Mouse (Mus musculus) erythroblast, embryonic 14.5 days (primary cell): ENCODE measurements around the gene Ovca2. TPM values are rescaled to one million over a fixed set of nuclear protein-coding genes. Genes with fewer than 3 reads are reported as not detected.

Source experiments
- H3K27me3 ChIP-seq: 2 replicates; pipeline ENCODE4 v1.6.1; 2012; ENCODE audit warnings: inconsistent platforms; ENCODE audit not compliant: control insufficient read depth
- H3K36me3 ChIP-seq: 2 replicates; pipeline ENCODE4 v1.6.1; 2012; ENCODE audit warnings: mild to moderate bottlenecking, inconsistent platforms; ENCODE audit not compliant: control insufficient read depth
- H3K4me1 ChIP-seq: 2 replicates; pipeline ENCODE4 v1.6.1; 2012; ENCODE audit warnings: inconsistent platforms; ENCODE audit not compliant: control insufficient read depth
- H3K4me3 ChIP-seq: replicated peaks from 2 replicates; pipeline ENCODE3; 2012; ENCODE audit warnings: moderate library complexity, mild to moderate bottlenecking, inconsistent platforms
- H3K9me3 ChIP-seq: 2 replicates; pipeline ENCODE4 v1.6.1; 2012; ENCODE audit warnings: low read length, inconsistent platforms, mixed read lengths; ENCODE audit not compliant: control insufficient read depth
- GATA1 ChIP-seq: IDR thresholded peaks from 2 replicates; pipeline ENCODE4 v1.6.1; 2012; ENCODE audit warnings: low read length, inconsistent platforms, mixed read lengths
- TAL1 ChIP-seq: IDR thresholded peaks from 3 replicates; pipeline ENCODE4 v1.6.1; 2012; ENCODE audit warnings: low read length, inconsistent platforms, mixed read lengths
- polyA plus RNA-seq: library from polyadenylated mRNA; stranded (reverse); fragments of >175 nt; gene quantifications from 2 replicates; pipeline ENCODE4 v1.2.3, GENCODE M21; 2012

Ovca2 gene
- polyA plus RNA-seq, 1 experiment: 0.13 TPM

DNA sequence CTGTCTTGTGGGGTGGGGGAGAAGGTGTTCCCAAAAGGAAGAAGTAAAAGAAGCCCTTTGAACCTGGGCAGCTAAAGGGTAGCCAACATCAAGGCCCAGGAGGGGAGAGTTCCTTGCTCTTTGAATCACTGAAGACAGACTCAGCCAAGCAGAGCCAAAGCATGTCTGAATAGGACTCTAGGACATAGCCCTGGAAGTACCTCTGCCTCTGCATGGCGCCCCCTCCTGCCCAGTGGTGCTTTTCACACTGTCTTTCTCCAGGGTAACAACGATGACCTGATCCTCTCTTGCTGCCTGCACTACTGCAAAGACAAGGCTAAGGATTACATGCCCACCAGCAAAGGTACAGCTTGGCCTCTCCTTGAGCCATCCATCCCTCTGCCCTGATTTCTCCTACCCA, 19.1 kb downstream of the Ovca2 start:
- H3K36me3 ChIP-seq: peaks cover 45% of the 10 kb centered on the region
- H3K27me3 ChIP-seq: peaks cover 13% of the 10 kb centered on the region
- H3K9me3 ChIP-seq: no peaks in the 10 kb centered on the region

GRCm38 (mm10) chr11:75158432-75158831, 20.2 kb downstream of the Ovca2 start:
- Histone ChIP-seq H3K27me3 (peaks cover 2% of the 10 kb centered on the region), H3K9me3 (no peaks in the 10 kb centered on the region), H3K4me3 (no peak overlapping the region), H3K4me1 (no peaks in the 10 kb centered on the region), H3K36me3 (peaks cover 44% of the 10 kb centered on the region)
- TF ChIP-seq GATA1 (no peak), TAL1 (no peak)

More for the DNA sequence above, 19.1 kb downstream of the Ovca2 start:
- TF ChIP-seq TAL1: no peak
- no peak for TF ChIP-seq GATA1
- no peaks in the 10 kb centered on the region; the same call in 1 of the 2 replicates for H3K4me1 ChIP-seq
- H3K4me3 ChIP-seq: no peak overlapping the region

DNA sequence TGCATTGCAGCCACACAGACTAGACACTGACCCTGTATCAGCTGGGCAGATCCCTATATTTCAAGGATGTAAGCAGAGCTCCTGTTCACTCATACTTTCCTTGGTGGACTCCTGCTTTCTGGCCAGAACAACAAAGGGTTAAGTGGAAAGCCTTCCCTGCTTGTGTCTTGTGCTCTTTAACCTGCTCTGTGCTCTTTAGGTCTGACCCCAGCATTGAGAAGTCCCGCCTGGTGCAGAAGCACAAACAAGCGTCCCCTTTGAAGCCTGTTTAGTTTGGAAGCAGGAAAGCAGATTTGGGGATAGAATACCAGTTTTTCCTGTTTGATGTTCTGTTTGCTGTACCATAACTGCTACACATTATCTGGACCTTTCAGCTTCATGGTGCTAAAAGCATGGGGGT, 20.7 kb downstream of the Ovca2 start:
- H3K36me3 ChIP-seq: peaks cover 41% of the 10 kb centered on the region
- H3K4me1 ChIP-seq: no peaks in the 10 kb centered on the region
- H3K4me3 ChIP-seq: no peak overlapping the region
- no peaks in the 10 kb centered on the region for H3K27me3 ChIP-seq
- TF ChIP-seq GATA1: no peak
- TF ChIP-seq TAL1: no peak
- no peaks in the 10 kb centered on the region for H3K9me3 ChIP-seq

DNA sequence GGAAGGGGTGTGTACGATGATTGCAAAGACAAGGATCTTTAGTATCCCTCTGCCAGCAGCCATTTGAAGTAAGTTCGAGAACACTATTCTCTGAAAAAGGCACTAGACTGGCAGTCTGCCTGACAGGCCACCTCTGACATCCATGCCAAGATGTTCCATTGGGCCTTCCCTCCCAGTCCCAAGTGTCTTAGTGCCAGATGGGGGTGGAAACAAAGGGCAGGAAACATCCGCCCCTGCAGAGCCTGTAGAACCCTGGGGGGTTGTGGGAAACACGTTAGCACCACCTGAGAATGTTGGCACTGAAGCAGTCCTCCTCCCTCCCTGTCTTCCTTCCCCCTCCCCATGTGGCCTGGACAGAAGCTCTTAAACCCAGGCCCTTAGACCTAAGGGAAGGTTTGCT, 21.6 kb downstream of the Ovca2 start:
- no peak for TF ChIP-seq GATA1
- TF ChIP-seq TAL1: no peak
- Histone ChIP-seq H3K9me3 (no peaks in the 10 kb centered on the region), H3K4me3 (no peak overlapping the region), H3K4me1 (no peaks in the 10 kb centered on the region), H3K36me3 (peaks cover 37% of the 10 kb centered on the region), H3K27me3 (no peaks in the 10 kb centered on the region)

- H3K4me1 ChIP-seq: no peaks in the 10 kb centered on the region
- no peaks in the 10 kb centered on the region for H3K27me3 ChIP-seq
- H3K9me3 ChIP-seq: no peaks in the 10 kb centered on the region
- H3K36me3 ChIP-seq: peaks cover 33% of the 10 kb centered on the region
- no peak for TF ChIP-seq GATA1
- no peak overlapping the region for H3K4me3 ChIP-seq
These were observed 22.2 kb downstream of the Ovca2 start for GRCm38 (mm10) chr11:75156416-75156815.

GRCm38 (mm10) chr11:75155985-75156384, 22.6 kb downstream of the Ovca2 start:
- no peaks in the 10 kb centered on the region for H3K27me3 ChIP-seq
- H3K4me1 ChIP-seq: no peaks in the 10 kb centered on the region
- peaks cover 31% of the 10 kb centered on the region for H3K36me3 ChIP-seq
- TF ChIP-seq TAL1 (no peak), GATA1 (no peak)
- H3K4me3 ChIP-seq: no peak overlapping the region
- H3K9me3 ChIP-seq: no peaks in the 10 kb centered on the region

DNA sequence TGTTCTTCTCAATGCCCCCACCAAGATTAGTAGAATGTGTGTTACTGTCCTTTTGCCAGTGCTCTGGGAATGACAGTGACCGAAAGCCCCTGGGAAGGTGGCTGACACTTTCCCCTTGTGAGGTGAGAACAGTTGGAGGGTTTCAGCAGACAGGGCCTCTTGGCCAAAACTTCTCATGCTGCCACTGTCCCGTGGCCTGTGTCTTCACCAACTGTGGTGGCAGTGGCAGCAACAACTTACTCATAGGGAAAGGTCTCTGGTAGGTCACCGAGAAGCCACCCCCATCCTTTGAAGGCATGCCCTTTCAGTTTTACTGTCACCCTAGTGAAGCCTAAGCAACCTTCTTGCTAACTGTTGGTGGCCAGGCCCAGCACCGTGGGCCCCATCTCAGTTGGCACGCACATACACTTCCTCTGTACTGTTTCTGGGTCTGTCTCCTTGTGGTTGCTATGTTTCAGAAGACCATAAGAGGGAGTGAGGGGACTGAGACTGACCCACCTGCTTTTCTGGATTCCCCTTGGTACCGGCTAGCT, 24.5 kb downstream of the Ovca2 start:
- no peak for TF ChIP-seq TAL1
- no peak for TF ChIP-seq GATA1
- H3K27me3 ChIP-seq: no peaks in the 10 kb centered on the region
- peaks cover 19% of the 10 kb centered on the region for H3K36me3 ChIP-seq
- no peaks in the 10 kb centered on the region for H3K9me3 ChIP-seq
- H3K4me1 ChIP-seq: no peaks in the 10 kb centered on the region
- no peak overlapping the region for H3K4me3 ChIP-seq

DNA sequence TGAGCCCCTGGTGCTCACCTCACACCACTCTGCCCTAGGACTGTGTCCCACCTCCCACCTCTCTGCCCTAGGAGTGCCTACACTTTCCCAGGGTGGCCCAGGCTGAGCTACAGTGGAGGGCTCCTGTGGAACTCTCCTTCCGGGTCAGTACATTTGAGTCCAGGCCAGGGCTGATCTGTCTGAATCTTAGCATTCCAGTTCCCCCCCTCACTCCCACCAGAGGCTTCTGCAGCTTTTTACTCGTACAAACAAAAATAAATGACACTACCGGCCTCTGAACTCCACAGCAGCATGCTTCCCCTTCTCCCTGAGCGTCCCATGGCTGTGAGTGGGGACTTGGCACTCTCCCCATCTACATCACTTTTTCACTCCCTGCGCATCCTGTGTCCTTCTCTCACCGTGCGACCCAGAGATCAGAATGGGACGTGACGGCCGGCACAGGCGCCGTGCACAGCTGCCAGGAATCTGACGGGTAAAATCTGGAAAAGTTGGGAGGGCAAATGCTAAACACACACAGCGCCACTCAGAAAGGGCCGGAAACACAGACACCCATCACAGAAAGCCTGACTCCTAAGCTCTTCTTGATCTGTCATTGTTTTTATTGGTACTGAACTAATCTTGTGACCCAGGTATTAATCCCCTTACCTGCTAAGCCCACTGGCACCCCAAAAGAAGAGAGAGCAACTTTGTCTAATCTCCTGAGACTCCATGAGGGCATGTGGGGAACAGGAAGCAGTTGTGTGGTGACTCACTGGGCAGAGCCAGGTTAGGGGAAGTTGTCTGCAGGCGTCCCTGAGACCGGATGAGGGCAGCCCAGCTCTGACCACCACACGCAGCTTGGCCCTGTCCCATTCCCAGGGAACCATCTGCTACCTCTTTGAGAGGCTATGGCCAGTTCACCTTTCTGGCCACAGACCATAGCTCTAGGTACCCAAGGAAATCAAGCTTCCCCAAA, 25.8 kb downstream of the Ovca2 start:
- H3K36me3 ChIP-seq: peaks cover 21% of the 10 kb centered on the region
- no peaks in the 10 kb centered on the region for H3K27me3 ChIP-seq
- no peaks in the 10 kb centered on the region for H3K4me1 ChIP-seq
- no peak overlapping the region for H3K4me3 ChIP-seq
- H3K9me3 ChIP-seq: no peaks in the 10 kb centered on the region
- no peak for TF ChIP-seq GATA1
- TF ChIP-seq TAL1: no peak

GRCm38 (mm10) chr11:75150346-75150745, 28.3 kb downstream of the Ovca2 start:
- H3K4me3 ChIP-seq: no peak overlapping the region
- H3K36me3 ChIP-seq: peaks cover 23% of the 10 kb centered on the region
- no peaks in the 10 kb centered on the region for H3K9me3 ChIP-seq
- peaks cover 3% of the 10 kb centered on the region; the same call in 1 of the 2 replicates for H3K4me1 ChIP-seq
- H3K27me3 ChIP-seq: no peaks in the 10 kb centered on the region
- TF ChIP-seq GATA1: no peak
- TF ChIP-seq TAL1: no peak
